In the genomic region with DNA sequence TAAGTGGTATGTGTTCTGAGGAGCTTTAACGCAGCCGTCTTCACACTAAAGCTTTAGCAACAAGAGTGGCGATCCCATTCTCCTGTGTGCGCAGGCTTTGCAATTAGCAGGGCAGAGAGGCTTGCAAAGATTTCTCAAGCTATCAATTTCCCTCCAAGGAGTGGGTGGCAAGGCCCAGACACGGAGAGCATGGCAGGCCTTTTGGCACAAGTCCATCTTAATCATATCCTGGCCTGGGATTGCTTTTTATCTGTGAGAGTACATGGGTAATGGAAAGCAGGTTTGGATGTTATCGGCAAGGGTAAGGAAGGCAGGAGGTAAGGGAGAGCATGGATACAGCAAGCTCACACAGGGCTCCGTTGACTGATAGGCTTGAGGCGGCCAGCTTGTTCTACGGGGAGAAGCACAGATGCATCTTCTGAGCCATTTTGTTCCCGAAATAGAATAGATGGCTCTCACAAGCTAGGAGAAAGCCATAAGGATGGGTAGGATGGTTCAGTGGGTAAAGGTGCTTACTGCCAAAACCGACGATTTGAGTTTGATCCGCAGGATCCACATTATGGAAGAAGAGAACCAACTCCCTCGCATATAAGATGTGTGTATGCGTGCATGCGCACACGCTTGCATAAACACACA, we compare ENCODE assay signal across 11 mouse cellular contexts.
DNase-seq lines count a peak whose midpoint lies in the region; ATAC-seq lines count a peak whose summit lies in the region.
"Had no signal": no experiment of that assay in that cellular context is flagged by ENCODE, and none has a peak within 500 bp of the region (broad histone marks: within the 10 kb centered on the region; RNA-seq: fewer than 3 reads in every experiment).

No protein-coding gene starts in this region.

- WGBS in forebrain, embryonic 14.5 days, result 68% methylated on average over 17 of the region's 17 CpGs
- 73% methylated on average over 17 of the region's 17 CpGs for WGBS in midbrain, embryonic 12.5 days

- H3K27ac ChIP-seq in forebrain, embryonic 14.5 days (ENCODE audit: low read depth, low read length), result 0 out of 2 replicates have a peak overlapping the region, but pooled peaks have one; percentile 34
- H3K27ac ChIP-seq in midbrain, embryonic 12.5 days (replicated peaks), result peak overlapping the region; percentile 52; the same call in 1 of the 2 replicates

- H3K9ac ChIP-seq in forebrain, embryonic 14.5 days (ENCODE audit: low read length), result no peak overlapping the region; the same call in 1 of the 2 replicates
- H3K9ac ChIP-seq in midbrain, embryonic 12.5 days (replicated peaks), result peak overlapping the region; percentile 28; the same call in 1 of the 2 replicates

- H3K27me3 ChIP-seq in forebrain, embryonic 14.5 days (replicated peaks; ENCODE audit: control insufficient read depth, insufficient read depth, low read length), result no peaks in the 10 kb centered on the region
- peaks cover 6% of the 10 kb centered on the region; the same call in 1 of the 2 replicates for H3K27me3 ChIP-seq in midbrain, embryonic 12.5 days
- H3K27me3 ChIP-seq: Patski had no signal

- peak; percentile 21 to 50 for DNase-seq in cerebellum, postnatal 10 days
- no peak for DNase-seq in cerebellum, adult 9-11 months
- DNase-seq in layer of hippocampus, adult 11-12 months (ENCODE audit: low spot score), result peak; percentile 9
- no peak for DNase-seq in layer of hippocampus, adult 9-10 months (ENCODE audit: low spot score)
- DNase-seq in forebrain, embryonic 14.5 days (ENCODE audit: low spot score), result peak; percentile 48
- DNase-seq in thymus, postnatal 14 days, result no peak
- DNase-seq in urinary bladder, postnatal 36 days (ENCODE audit: low spot score in 2 of 2), result no peak
- DNase-seq: kidney, postnatal 25 days; thymus, postnatal 36 days had no signal

- H3K9me3 ChIP-seq in forebrain, embryonic 14.5 days (replicated peaks; ENCODE audit: control insufficient read depth, low read length), result no peaks in the 10 kb centered on the region
- no peaks in the 10 kb centered on the region for H3K9me3 ChIP-seq in midbrain, embryonic 12.5 days

- H3K36me3 ChIP-seq in forebrain, embryonic 14.5 days (ENCODE audit: control insufficient read depth, insufficient read depth, low read length), result no peaks in the 10 kb centered on the region
- no peaks in the 10 kb centered on the region for H3K36me3 ChIP-seq in midbrain, embryonic 12.5 days

- ATAC-seq in forebrain, embryonic 14.5 days, result no peak
- 0 out of 2 replicates have a peak, but pooled peaks have one; percentile 12 for ATAC-seq in midbrain, embryonic 12.5 days (ENCODE audit: low FRiP score, low read depth)
- ATAC-seq: Patski had no signal

- H3K4me2 ChIP-seq in forebrain, embryonic 14.5 days (ENCODE audit: low read length), result no peak overlapping the region
- H3K4me2 ChIP-seq in midbrain, embryonic 12.5 days (replicated peaks), result peak overlapping the region; percentile 13; the same call in 1 of the 2 replicates

- H3K4me1 ChIP-seq in forebrain, embryonic 14.5 days (ENCODE audit: control insufficient read depth, insufficient read depth, low read length), result peaks cover 10% of the 10 kb centered on the region
- peaks cover 21% of the 10 kb centered on the region for H3K4me1 ChIP-seq in midbrain, embryonic 12.5 days

- no peak overlapping the region for H3K4me3 ChIP-seq in forebrain, embryonic 14.5 days (ENCODE audit: low read depth, low read length)
- no peak overlapping the region for H3K4me3 ChIP-seq in midbrain, embryonic 12.5 days

Comparison
In these comparisons a context has a peak if more than half of its experiments do, and no peak if none do; other contexts are left out.
1. DNase-seq: peak in cerebellum, postnatal 10 days (2 of 2), layer of hippocampus, adult 11-12 months (single experiment) and forebrain, embryonic 14.5 days (single experiment); none in cerebellum, adult 9-11 months (single experiment), layer of hippocampus, adult 9-10 months (single experiment), thymus, postnatal 14 days (single experiment) and urinary bladder, postnatal 36 days (0 of 2).